Comparison of ENCODE assay signal across 4 mouse cellular contexts in genomic region chr10:116576071-116576470, GRCm38 (mm10). TPM values are rescaled to one million over a fixed set of nuclear protein-coding genes. Genes with fewer than 3 reads are reported as not detected.
DNase-seq lines count a peak whose midpoint lies in the region; ATAC-seq lines count a peak whose summit lies in the region.
"Not testable (repeated sequence)": the region's sequence is repeated elsewhere in the genome, so short reads cannot be mapped to it uniquely, and the experiment has no call there.

No protein-coding gene starts in this region.

- H3K9ac ChIP-seq in midbrain, embryonic 11.5 days (ENCODE audit: low read length) = not testable (repeated sequence)

- not testable (repeated sequence) for ATAC-seq in midbrain, embryonic 11.5 days (ENCODE audit: low FRiP score)

- H3K4me1 ChIP-seq in midbrain, embryonic 11.5 days (ENCODE audit: control insufficient read depth, insufficient read depth, low read length) = not testable (repeated sequence)

- 87% methylated on average over 2 of the region's 2 CpGs for WGBS in midbrain, embryonic 11.5 days

- H3K9me3 ChIP-seq in midbrain, embryonic 11.5 days (ENCODE audit: control insufficient read depth, low read length) = not testable (repeated sequence)

- not testable (repeated sequence) for H3K4me3 ChIP-seq in midbrain, embryonic 11.5 days (ENCODE audit: low read depth, low read length)

- H3K36me3 ChIP-seq in midbrain, embryonic 11.5 days (ENCODE audit: control insufficient read depth, insufficient read depth, low read length) = not testable (repeated sequence)

- not testable (repeated sequence) for H3K4me2 ChIP-seq in midbrain, embryonic 11.5 days

- not testable (repeated sequence) for H3K27me3 ChIP-seq in midbrain, embryonic 11.5 days (ENCODE audit: control insufficient read depth, insufficient read depth, low read length)

- DNase-seq in 3134 (ENCODE audit: extremely low read depth, insufficient read length, low spot score) (peak; percentile 43), 3T3-L1 (ENCODE audit: low read depth, low spot score) (peak; percentile 54), NIH3T3 (ENCODE audit: low read depth) (peak; percentile 64)
- DNase-seq in midbrain, embryonic 11.5 days (ENCODE audit: low spot score, missing footprints) = peak; percentile 33

- H3K27ac ChIP-seq in midbrain, embryonic 11.5 days (ENCODE audit: low read depth, low read length) = not testable (repeated sequence)

RNA-seq across cellular contexts. Expression of gene Cnot2, which starts 5.2 kb away (rescaled TPM):
- polyA plus RNA-seq in midbrain, embryonic 11.5 days (2014; fragmentation: Nextera tagmentation; extraction: Ambion mirVana) = 145 and 148 TPM in 2 replicates
